Mouse (Mus musculus) limb, embryonic 11.5 days (tissue): Measurements from ENCODE around the gene Pid1. TPM values are rescaled to one million over a fixed set of nuclear protein-coding genes. Genes with fewer than 3 reads are reported as not detected.

Source experiments
- ATAC-seq: fragments of 200-750 bp; cut with Nextera tagmentation; 2 replicates; pipeline ENCODE4 v1.8.0; 2017; ENCODE audit warnings: low read depth; ENCODE audit not compliant: insufficient number of reproducible peaks, low FRiP score, low TSS enrichment
- DNase-seq: peaks from one replicate; pipeline ENCODE4 v3.0.0-alpha.2; 2015; ENCODE audit warnings: low spot score
- H3K27ac ChIP-seq: fragments of 300-500 bp; sonication (generic); replicated peaks from 2 replicates; pipeline ENCODE4 v1.5.1; 2014; ENCODE audit warnings: low read depth, mild to moderate bottlenecking, low read length
- H3K27me3 ChIP-seq: fragments of 300-500 bp; sonication (generic); 2 replicates; pipeline ENCODE4 v1.6.1; 2014; ENCODE audit warnings: mild to moderate bottlenecking, low read length, mixed read lengths; ENCODE audit not compliant: control insufficient read depth, insufficient read depth
- H3K36me3 ChIP-seq: fragments of 300-500 bp; sonication (generic); 2 replicates; pipeline ENCODE4 v1.6.1; 2014; ENCODE audit warnings: mild to moderate bottlenecking, low read length, moderate library complexity, mixed read lengths; ENCODE audit not compliant: control insufficient read depth, insufficient read depth
- H3K4me1 ChIP-seq: fragments of 300-500 bp; sonication (generic); 2 replicates; pipeline ENCODE4 v1.6.1; 2014; ENCODE audit warnings: low read length, mixed read lengths; ENCODE audit not compliant: control insufficient read depth, insufficient read depth
- H3K4me2 ChIP-seq: fragments of 300-500 bp; sonication (generic); 2 replicates; pipeline ENCODE4 v1.6.1; 2014; ENCODE audit warnings: low read depth, mild to moderate bottlenecking, moderate library complexity; ENCODE audit not compliant: severe bottlenecking
- H3K4me3 ChIP-seq: fragments of 300-500 bp; sonication (generic); 2 replicates; pipeline ENCODE4 v1.5.1; 2014; ENCODE audit warnings: low read depth, low read length
- H3K9ac ChIP-seq: fragments of 300-500 bp; sonication (generic); 2 replicates; pipeline ENCODE4 v1.6.1; 2014; ENCODE audit warnings: mild to moderate bottlenecking, low read length
- H3K9me3 ChIP-seq: fragments of 300-500 bp; sonication (generic); 2 replicates; pipeline ENCODE4 v1.6.1; 2016; ENCODE audit warnings: low read length; ENCODE audit not compliant: control insufficient read depth
- WGBS: fragments of 180-500 bp; shearing (Covaris S2); extraction: QIAGEN DNeasy Blood & Tissue Kit; methylation state at CpG from one replicate; pipeline ENCODE4 v1.1.7; 2014; 5-methylcytosine and 5-hydroxymethylcytosine counted together
- polyA plus RNA-seq: library from polyadenylated mRNA; unstranded; fragments of >200 nt; fragmentation: Nextera tagmentation; extraction: Ambion mirVana; gene quantifications from 2 replicates; pipeline ENCODE4 v1.2.1, GENCODE M21; 2014

Gene Pid1
- polyA plus RNA-seq, 1 experiment from 2014 or later: 7.6 TPM

- Histone ChIP-seq H3K27ac (no peak overlapping the region), H3K9me3 (no peaks in the 10 kb centered on the region), H3K36me3 (no peaks in the 10 kb centered on the region), H3K9ac (no peak overlapping the region), H3K27me3 (no peaks in the 10 kb centered on the region), H3K4me3 (no peak overlapping the region), H3K4me1 (no peaks in the 10 kb centered on the region), H3K4me2 (no peak overlapping the region)
- no peak for ATAC-seq
- DNase-seq: no peak
- 71% methylated on average over 3 of the region's 3 CpGs for WGBS
Measured at GRCm38 (mm10) chr1:84366553-84366952, 2.6 kb upstream of the Pid1 start.

- DNase-seq (no peak), ATAC-seq (no peak)
- Histone ChIP-seq H3K27ac (no peak overlapping the region), H3K4me3 (no peak overlapping the region), H3K9me3 (no peaks in the 10 kb centered on the region), H3K27me3 (no peaks in the 10 kb centered on the region), H3K4me2 (no peak overlapping the region), H3K4me1 (no peaks in the 10 kb centered on the region), H3K9ac (no peak overlapping the region), H3K36me3 (no peaks in the 10 kb centered on the region)
- 84% methylated on average over 7 of the region's 7 CpGs for WGBS
Measured at GRCm38 (mm10) chr1:84362709-84363617, 1.0 kb downstream of the Pid1 start.

GRCm38 (mm10) chr1:84362209-84362608 lies 1.8 kb downstream of the Pid1 start:
- 63% methylated on average over 1 of the region's 1 CpGs for WGBS
- H3K4me2 ChIP-seq: no peak overlapping the region
- no peak overlapping the region for H3K9ac ChIP-seq
- ATAC-seq (no peak), DNase-seq (no peak)
- H3K36me3 ChIP-seq: no peaks in the 10 kb centered on the region
- H3K4me1 ChIP-seq: no peaks in the 10 kb centered on the region
- H3K9me3 ChIP-seq: no peaks in the 10 kb centered on the region
- H3K27ac ChIP-seq: no peak overlapping the region
- H3K4me3 ChIP-seq: no peak overlapping the region
- H3K27me3 ChIP-seq: no peaks in the 10 kb centered on the region

- ATAC-seq: no peak
- WGBS: 85% methylated on average over 3 of the region's 3 CpGs
Measured at GRCm38 (mm10) chr1:84361389-84361788, 2.6 kb downstream of the Pid1 start.

GRCm38 (mm10) chr1:84359611-84360500 lies 4.1 kb downstream of the Pid1 start:
- WGBS: 86% methylated on average over 6 of the region's 6 CpGs
- DNase-seq: no peak
- Histone ChIP-seq H3K36me3 (no peaks in the 10 kb centered on the region), H3K4me2 (no peak overlapping the region), H3K9ac (no peak overlapping the region), H3K4me1 (no peaks in the 10 kb centered on the region), H3K4me3 (no peak overlapping the region), H3K27me3 (no peaks in the 10 kb centered on the region), H3K27ac (no peak overlapping the region), H3K9me3 (no peaks in the 10 kb centered on the region)
- ATAC-seq: no peak

More at GRCm38 (mm10) chr1:84361389-84361788, 2.6 kb downstream of the Pid1 start:
- no peak overlapping the region for H3K4me2 ChIP-seq
- no peaks in the 10 kb centered on the region for H3K4me1 ChIP-seq
- DNase-seq: no peak
- H3K9me3 ChIP-seq: no peaks in the 10 kb centered on the region
- no peak overlapping the region for H3K9ac ChIP-seq
- H3K36me3 ChIP-seq: no peaks in the 10 kb centered on the region
- no peak overlapping the region for H3K27ac ChIP-seq
- H3K27me3 ChIP-seq: no peaks in the 10 kb centered on the region
- H3K4me3 ChIP-seq: no peak overlapping the region

GRCm38 (mm10) chr1:84357216-84357615 lies 6.8 kb downstream of the Pid1 start:
- Histone ChIP-seq H3K9me3 (no peaks in the 10 kb centered on the region), H3K4me2 (no peak overlapping the region), H3K27ac (no peak overlapping the region), H3K27me3 (no peaks in the 10 kb centered on the region), H3K4me3 (no peak overlapping the region), H3K4me1 (no peaks in the 10 kb centered on the region), H3K9ac (no peak overlapping the region), H3K36me3 (no peaks in the 10 kb centered on the region)
- 93% methylated on average over 5 of the region's 5 CpGs for WGBS
- no peak for DNase-seq
- ATAC-seq: no peak

GRCm38 (mm10) chr1:84350262-84350661 lies 13.7 kb downstream of the Pid1 start:
- WGBS: 93% methylated on average over 2 of the region's 2 CpGs
- Histone ChIP-seq H3K4me1 (no peaks in the 10 kb centered on the region), H3K9me3 (no peaks in the 10 kb centered on the region), H3K4me3 (no peak overlapping the region), H3K36me3 (no peaks in the 10 kb centered on the region), H3K9ac (no peak overlapping the region), H3K4me2 (no peak overlapping the region), H3K27ac (no peak overlapping the region), H3K27me3 (no peaks in the 10 kb centered on the region)
- no peak for DNase-seq
- no peak for ATAC-seq

- H3K4me1 ChIP-seq: no peaks in the 10 kb centered on the region
- no peaks in the 10 kb centered on the region for H3K36me3 ChIP-seq
- 65% methylated on average over 3 of the region's 3 CpGs for whole genome bisulfite sequencing
- H3K4me2 ChIP-seq: no peak overlapping the region
- no peaks in the 10 kb centered on the region for H3K9me3 ChIP-seq
- H3K27me3 ChIP-seq: no peaks in the 10 kb centered on the region
- no peak overlapping the region for H3K4me3 ChIP-seq
- no peak overlapping the region for H3K27ac ChIP-seq
- DNase-seq: no peak
- no peak for ATAC-seq
- H3K9ac ChIP-seq: no peak overlapping the region
Measured at GRCm38 (mm10) chr1:84347796-84348476, 16.0 kb downstream of the Pid1 start.
